Mouse (Mus musculus) heart, adult 2 months (tissue): ENCODE measurements at regions not wholly inside any gene's neighbourhood (a gene's known extent, or its start where the extent isn't known, plus 50 kb on each side); places are given as distances from the start of the nearest gene placed in this dataset.

Experiments
- DNase-seq, 2 experiments: peaks; one replicate each; pipeline ENCODE4 v3.0.0; 2021
- H3K27ac ChIP-seq: fragments of 200-600 bp; 2 replicates; pipeline ENCODE4 v1.8.1; 2022
- H3K27me3 ChIP-seq: fragments of 200-500 bp; 2 replicates; pipeline ENCODE4 v1.6.1; 2012; ENCODE audit warnings: mild to moderate bottlenecking, low read length, inconsistent platforms, mixed read lengths; ENCODE audit not compliant: control insufficient read depth, insufficient read depth
- H3K36me3 ChIP-seq: fragments of 200-500 bp; 2 replicates; pipeline ENCODE4 v1.6.1; 2012; ENCODE audit warnings: low read length, inconsistent platforms; ENCODE audit not compliant: control insufficient read depth, insufficient read depth
- H3K4me1 ChIP-seq: fragments of 200-500 bp; 2 replicates; pipeline ENCODE4 v1.6.1; 2011; ENCODE audit warnings: low read length; ENCODE audit not compliant: control insufficient read depth, insufficient read depth
- H3K4me3 ChIP-seq: fragments of 200-600 bp; 2 replicates; pipeline ENCODE4 v1.8.1; 2022
- H3K79me2 ChIP-seq: fragments of 200-500 bp; replicated peaks from 2 replicates; pipeline ENCODE4 v1.6.1; 2012; ENCODE audit warnings: mild to moderate bottlenecking, inconsistent platforms, low read length, moderate library complexity, mixed read lengths; ENCODE audit not compliant: control insufficient read depth, insufficient read depth
- H3K9ac ChIP-seq: fragments of 200-500 bp; 2 replicates; pipeline ENCODE4 v1.6.1; 2012; ENCODE audit warnings: low read depth, mild to moderate bottlenecking, control low read depth, inconsistent platforms, low read length, mixed read lengths
- CTCF ChIP-seq: fragments of 200-600 bp; IDR thresholded peaks from 2 replicates; pipeline ENCODE4 v1.8.1; 2022; ENCODE audit warnings: antibody characterized with exemption, mild to moderate bottlenecking, moderate library complexity
- EP300 ChIP-seq: fragments of 200-500 bp; IDR thresholded peaks from 2 replicates; pipeline ENCODE4 v1.6.1; 2011; ENCODE audit warnings: low read depth, low read length, control low read depth; ENCODE audit not compliant: insufficient read depth
- POLR2A ChIP-seq: fragments of 200-500 bp; IDR thresholded peaks from 2 replicates; pipeline ENCODE4 v1.6.1; 2011; ENCODE audit warnings: mild to moderate bottlenecking, low read depth, low read length, control low read depth; ENCODE audit not compliant: insufficient read depth
- WGBS: fragments of 180-500 bp; shearing (Covaris S2); methylation state at CpG from one replicate; pipeline ENCODE4 v1.1.7; 2018; 5-methylcytosine and 5-hydroxymethylcytosine counted together
- intact Hi-C: fragments of 180-260 bp; cut with DNase I; formaldehyde crosslinking; loops from one replicate; pipeline ENCODE4 v1.15.1; 2025

DNA sequence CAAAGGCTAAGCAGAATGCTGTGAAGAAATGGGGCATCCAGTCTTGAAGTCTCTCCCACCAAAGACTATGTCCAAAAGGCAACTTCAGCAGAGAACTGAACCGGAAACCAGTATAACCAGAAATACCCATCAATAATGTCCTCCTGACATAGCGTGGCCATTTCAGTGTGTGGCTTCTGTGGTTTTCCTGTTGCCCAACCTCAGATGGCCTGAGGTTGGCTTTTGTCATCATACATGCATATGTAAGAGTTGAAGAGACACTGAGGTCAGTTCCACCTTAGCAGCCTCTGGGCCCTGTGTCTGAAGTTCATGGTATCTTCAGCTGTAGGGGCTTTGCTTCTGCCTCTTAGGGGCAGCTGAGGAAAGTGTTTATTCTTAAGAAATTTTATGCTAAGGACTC, 98.1 kb upstream of the Rbm19 start:
- Histone ChIP-seq H3K36me3 (no peaks in the 10 kb centered on the region), H3K27ac (no peak overlapping the region), H3K4me3 (no peak overlapping the region), H3K27me3 (no peaks in the 10 kb centered on the region), H3K79me2 (no peaks in the 10 kb centered on the region), H3K9ac (no peak overlapping the region), H3K4me1 (no peaks in the 10 kb centered on the region)
- 80% methylated on average over 2 of the region's 2 CpGs for WGBS
- DNase-seq: no peak
- intact Hi-C loops: no loop called here
- TF ChIP-seq EP300 (no peak), CTCF (no peak), POLR2A (no peak)

DNA sequence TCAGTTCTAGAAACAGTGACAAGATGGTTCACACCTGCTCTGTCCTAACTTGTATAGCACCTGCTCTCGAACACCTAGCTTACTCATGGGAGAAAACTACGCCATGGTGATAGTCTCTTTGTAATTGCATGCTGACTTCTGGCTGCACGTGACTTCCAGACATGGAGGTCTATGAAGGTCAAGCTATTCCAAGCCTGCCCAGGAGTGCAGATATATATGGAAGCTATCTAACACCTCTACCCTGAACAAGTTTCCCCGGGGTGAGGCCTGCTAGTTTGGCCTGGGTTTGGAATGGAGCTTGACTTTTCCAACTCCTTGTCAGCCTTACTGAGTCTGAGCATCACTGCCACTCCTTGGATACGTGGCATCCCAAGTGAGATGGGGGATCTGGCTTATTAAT, 95.5 kb upstream of the Rbm19 start:
- Histone ChIP-seq H3K4me1 (no peaks in the 10 kb centered on the region), H3K4me3 (no peak overlapping the region), H3K27me3 (no peaks in the 10 kb centered on the region), H3K79me2 (no peaks in the 10 kb centered on the region), H3K9ac (no peak overlapping the region), H3K27ac (no peak overlapping the region), H3K36me3 (no peaks in the 10 kb centered on the region)
- intact Hi-C loops: no loop called here
- TF ChIP-seq POLR2A (no peak), CTCF (no peak), EP300 (no peak)
- DNase-seq: no peak
- 53% methylated on average over 5 of the region's 5 CpGs for WGBS

DNA sequence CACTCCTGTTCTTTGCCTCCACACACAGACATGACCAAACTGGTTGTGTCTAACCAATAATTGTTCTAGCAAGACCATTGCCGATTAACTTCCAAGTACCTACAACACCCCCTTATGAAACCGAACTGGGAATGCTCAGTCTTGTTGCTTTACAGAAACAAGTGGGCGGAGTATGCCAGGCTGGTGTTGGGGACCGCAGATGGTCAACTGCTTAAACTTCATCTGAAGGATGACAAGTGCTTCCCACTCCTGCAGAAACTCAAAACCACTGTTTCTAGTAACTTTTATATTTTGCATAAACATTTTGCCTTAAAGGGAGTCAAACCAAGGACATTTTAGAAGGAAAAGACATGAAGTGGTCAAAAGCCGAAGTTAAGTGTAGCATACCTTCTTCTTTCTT, 94.0 kb upstream of the Rbm19 start:
- TF ChIP-seq POLR2A (no peak), CTCF (no peak), EP300 (no peak)
- Histone ChIP-seq H3K9ac (no peak overlapping the region), H3K4me3 (no peak overlapping the region), H3K36me3 (no peaks in the 10 kb centered on the region), H3K79me2 (no peaks in the 10 kb centered on the region), H3K27ac (no peak overlapping the region), H3K4me1 (no peaks in the 10 kb centered on the region), H3K27me3 (no peaks in the 10 kb centered on the region)
- WGBS: 96% methylated on average over 5 of the region's 5 CpGs
- no peak for DNase-seq
- intact Hi-C loops: no loop called here

DNA sequence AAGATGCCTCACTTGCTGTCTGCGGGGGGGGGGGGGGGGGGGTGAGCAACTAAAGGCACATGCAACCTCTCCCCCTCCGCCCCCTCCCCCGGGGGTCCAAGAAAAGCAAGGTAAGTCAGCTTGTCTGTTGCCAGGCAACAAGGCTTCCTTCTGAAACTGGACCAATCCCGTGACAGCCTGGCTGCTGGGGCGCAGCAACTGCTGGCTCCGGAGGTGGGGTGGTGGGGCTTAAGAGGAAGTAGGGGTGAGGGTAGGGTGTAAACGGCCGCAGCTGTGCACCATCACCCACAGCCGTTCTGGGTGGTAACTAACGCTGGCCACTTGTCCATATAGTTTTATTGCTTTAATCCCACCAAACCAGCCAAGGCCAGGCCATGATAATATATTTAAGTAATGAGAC, 92.2 kb upstream of the Rbm19 start:
- intact Hi-C loops: no loop called here
- no peak overlapping the region for H3K9ac ChIP-seq
- H3K4me1 ChIP-seq: no peaks in the 10 kb centered on the region
- WGBS: 17% methylated on average over 10 of the region's 10 CpGs
- no peak for DNase-seq
- no peak for TF ChIP-seq POLR2A
- no peak for TF ChIP-seq EP300
- no peak for TF ChIP-seq CTCF
- H3K4me3 ChIP-seq: no peak overlapping the region
- no peaks in the 10 kb centered on the region for H3K36me3 ChIP-seq
- H3K79me2 ChIP-seq: no peaks in the 10 kb centered on the region
- no peak overlapping the region for H3K27ac ChIP-seq
- no peaks in the 10 kb centered on the region for H3K27me3 ChIP-seq

DNA sequence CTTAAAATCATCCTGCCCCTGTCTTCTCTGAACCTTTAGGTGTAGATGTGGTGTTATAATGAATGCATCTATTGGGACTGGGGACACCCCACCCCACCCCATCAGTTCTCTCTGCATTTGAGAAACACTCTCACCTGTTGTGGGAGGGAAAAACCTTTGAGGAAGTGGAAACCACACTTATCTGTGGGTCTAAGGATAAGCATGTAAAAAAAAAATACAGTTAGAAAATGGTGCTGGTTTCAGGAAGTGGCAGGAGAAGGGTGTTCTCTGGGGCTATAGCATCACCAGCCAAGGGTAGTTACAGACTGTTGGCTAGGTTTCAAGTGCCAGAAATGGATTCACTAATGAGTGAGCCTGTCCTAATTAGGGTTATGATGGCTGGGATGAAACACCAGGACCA, 91.1 kb upstream of the Rbm19 start:
- no peaks in the 10 kb centered on the region for H3K36me3 ChIP-seq
- intact Hi-C loops: no loop called here
- no peaks in the 10 kb centered on the region for H3K79me2 ChIP-seq
- no peak overlapping the region for H3K9ac ChIP-seq
- no peak for DNase-seq
- TF ChIP-seq CTCF (no peak), POLR2A (no peak), EP300 (no peak)
- no peak overlapping the region for H3K4me3 ChIP-seq
- no peaks in the 10 kb centered on the region for H3K4me1 ChIP-seq
- H3K27ac ChIP-seq: no peak overlapping the region
- H3K27me3 ChIP-seq: no peaks in the 10 kb centered on the region

DNA sequence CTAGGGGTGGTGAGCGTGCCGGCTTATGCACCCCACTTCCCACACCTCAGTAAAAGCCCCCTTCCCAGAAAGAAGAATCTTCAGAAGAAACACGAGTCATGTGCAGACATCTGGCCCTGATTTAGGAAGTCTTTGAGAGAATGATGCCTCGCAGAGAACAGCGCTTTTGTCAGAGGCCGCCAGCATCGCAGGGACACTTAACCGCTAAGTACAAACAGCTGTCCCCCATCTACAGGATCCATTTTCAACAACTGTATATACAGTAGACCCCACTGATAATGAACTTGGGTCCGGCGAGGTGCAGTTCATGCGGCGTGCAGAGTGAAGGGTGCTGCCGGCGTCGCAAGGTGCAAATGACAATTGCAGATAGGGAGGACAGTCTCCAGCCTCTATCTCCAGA, 85.4 kb upstream of the Rbm19 start:
- 69% methylated on average over 15 of the region's 15 CpGs for WGBS
- no peaks in the 10 kb centered on the region for H3K4me1 ChIP-seq
- no peak overlapping the region for H3K9ac ChIP-seq
- intact Hi-C loops: no loop called here
- TF ChIP-seq POLR2A (no peak), CTCF (no peak), EP300 (no peak)
- H3K79me2 ChIP-seq: no peaks in the 10 kb centered on the region
- H3K27me3 ChIP-seq: no peaks in the 10 kb centered on the region
- H3K4me3 ChIP-seq: no peak overlapping the region
- H3K36me3 ChIP-seq: no peaks in the 10 kb centered on the region
- H3K27ac ChIP-seq: no peak overlapping the region
- DNase-seq: no peak

DNA sequence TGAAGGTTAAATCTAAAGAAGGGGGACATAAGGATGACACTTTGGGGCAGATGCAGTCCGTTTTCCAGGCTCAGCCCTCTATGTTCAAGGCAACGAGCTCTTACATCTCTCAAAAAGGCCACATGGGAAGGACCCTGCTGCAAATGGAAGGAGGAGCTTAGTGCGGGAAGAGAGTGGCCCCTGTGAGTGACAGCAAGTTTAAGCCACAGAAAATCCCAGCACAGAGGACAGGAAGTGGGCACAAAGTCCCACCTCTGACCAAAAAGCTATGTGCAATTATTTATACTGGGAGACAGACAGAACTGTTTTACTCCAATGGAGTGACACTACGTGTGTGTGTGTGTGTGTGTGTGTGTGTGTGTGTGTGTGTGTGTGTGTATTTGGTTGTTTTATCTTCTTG, 84.7 kb upstream of the Rbm19 start:
- no peaks in the 10 kb centered on the region for H3K4me1 ChIP-seq
- H3K27me3 ChIP-seq: no peaks in the 10 kb centered on the region
- H3K4me3 ChIP-seq: no peak overlapping the region
- no peak for TF ChIP-seq CTCF
- no peak for TF ChIP-seq POLR2A
- no peak for TF ChIP-seq EP300
- no peak for DNase-seq
- whole genome bisulfite sequencing: 57% methylated on average over 4 of the region's 4 CpGs
- no peak overlapping the region for H3K27ac ChIP-seq
- no peaks in the 10 kb centered on the region for H3K79me2 ChIP-seq
- H3K36me3 ChIP-seq: no peaks in the 10 kb centered on the region
- H3K9ac ChIP-seq: no peak overlapping the region
- intact Hi-C loops: no loop called here
